Mouse (Mus musculus) thymus, adult 2 months (tissue): ENCODE results near the gene Esyt1.

Source experiments
- CTCF ChIP-seq: fragments of 200-500 bp; IDR thresholded peaks from 2 replicates; pipeline ENCODE4 v1.5.1; 2012; ENCODE audit warnings: mild to moderate bottlenecking, control low read depth, low read length, moderate library complexity, borderline replicate concordance; ENCODE audit not compliant: control insufficient read depth, poor library complexity, insufficient read depth; ENCODE audit errors: extremely low read depth
- POLR2A ChIP-seq: fragments of 200-500 bp; IDR thresholded peaks from 2 replicates; pipeline ENCODE4 v1.6.1; 2012; ENCODE audit warnings: mild to moderate bottlenecking, low read length, control low read depth, moderate library complexity; ENCODE audit not compliant: control insufficient read depth, poor library complexity, insufficient read depth; ENCODE audit errors: extremely low read depth

- no peak for TF ChIP-seq CTCF
- no peak for TF ChIP-seq POLR2A
Observed at GRCm38 (mm10) chr10:128474366-128474765, 51.3 kb downstream of the Esyt1 start.
